Mouse (Mus musculus) brain, adult 2 months (tissue): ENCODE data around the gene Ddx19a.

Experiments
- DNase-seq: peaks from one replicate; pipeline ENCODE4 v3.0.0; 2011; ENCODE audit warnings: low read depth, low spot score

Ddx19a gene

DNA sequence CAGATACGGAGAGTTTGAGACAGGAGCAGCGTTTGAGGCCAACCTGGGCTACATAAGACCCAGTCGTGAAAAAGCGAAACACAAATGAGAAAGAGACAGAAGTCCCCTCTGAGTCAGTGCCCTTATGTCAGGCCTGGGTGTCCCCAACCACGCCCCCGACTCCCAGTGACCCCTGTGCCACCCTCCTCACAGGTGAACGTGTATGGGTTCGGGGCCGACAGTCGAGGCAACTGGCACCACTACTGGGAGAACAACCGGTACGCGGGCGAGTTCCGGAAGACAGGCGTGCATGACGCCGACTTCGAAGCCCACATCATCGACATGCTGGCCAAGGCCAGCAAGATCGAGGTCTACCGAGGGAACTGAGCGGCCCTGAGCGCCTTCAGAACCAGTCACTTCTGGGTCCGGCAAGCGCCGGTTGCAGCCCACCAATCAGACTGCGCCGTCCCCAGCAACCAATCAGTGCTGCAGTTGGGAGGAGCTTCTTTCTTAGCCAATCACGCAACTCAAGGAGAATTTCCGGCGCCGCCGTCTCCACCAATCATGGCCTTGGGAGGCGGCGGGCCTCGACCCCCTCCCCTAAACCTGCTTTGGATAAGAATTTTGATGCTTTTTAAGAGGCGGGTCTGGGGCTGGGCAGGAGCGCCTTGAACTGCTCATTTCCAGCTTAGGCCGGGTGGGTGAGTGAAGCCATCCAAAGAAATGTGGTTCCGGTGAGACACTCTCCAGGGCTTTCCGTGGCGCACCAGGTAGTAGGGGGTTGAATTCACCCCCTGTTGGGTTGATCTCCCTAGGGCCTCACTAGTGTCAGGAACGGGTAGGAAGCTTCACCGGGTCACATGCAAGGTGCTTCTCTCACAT lies 27.5 kb downstream of the Ddx19a start:
- peak; percentile 97 for DNase-seq

DNA sequence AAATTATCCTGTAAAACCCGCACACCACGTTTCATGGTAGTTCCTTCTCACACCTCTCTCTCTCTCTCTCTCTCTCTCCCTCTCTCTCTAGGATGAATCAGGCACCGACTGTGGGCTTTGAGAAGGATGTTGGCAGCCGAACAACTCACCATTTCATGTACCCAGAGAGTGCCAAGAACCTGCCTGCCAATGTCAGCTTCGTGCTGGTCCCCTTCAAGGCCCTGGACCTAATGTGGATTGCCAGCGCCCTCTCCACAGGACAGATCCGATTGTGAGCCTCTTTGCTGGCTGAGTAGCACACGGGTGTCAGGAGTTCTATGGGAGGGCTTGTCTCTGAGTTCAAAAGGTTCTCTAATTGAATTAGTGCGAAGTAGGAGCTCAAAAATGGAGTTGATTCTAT lies 30.3 kb downstream of the Ddx19a start:
- peak; percentile 93 for DNase-seq

DNA sequence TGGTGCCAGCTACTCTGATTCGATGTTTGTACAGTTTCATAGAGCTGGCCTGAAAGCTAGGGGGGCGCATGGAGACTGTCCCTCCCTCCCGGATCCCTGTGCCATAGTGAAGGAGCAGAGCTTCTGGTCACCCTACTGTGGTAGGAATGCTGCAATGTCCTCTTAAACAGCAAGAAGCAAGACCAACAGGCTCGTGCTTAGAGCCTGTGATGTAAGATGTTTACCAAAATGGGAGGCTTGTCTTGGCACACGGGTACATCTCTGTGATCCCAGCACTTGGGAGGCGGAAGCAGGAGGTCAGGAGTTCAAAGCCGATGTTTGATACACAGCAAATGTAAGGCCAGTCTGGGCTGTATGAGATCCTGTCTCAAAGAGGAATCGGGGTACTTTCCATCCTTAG lies 31.0 kb downstream of the Ddx19a start:
- DNase-seq = no peak

DNA sequence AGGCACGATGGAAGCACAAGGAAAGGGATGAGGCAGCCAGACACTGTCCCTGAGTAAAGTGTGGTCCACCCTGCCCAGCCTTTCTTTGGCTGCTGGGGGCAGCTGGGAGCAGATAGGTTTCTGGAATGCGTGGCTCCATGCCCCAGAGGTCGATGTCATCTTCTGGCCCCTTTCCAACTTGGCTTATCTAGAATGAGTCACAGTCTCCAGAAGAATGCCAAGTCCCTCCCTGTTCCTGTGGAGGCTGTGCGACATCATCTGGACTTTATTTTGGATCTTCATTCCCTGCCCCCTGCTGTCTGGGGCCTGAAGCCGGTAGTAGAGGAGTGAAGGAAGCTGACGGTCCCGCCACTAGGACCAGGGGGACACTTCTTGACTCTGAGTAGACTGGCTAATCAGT lies 32.0 kb downstream of the Ddx19a start:
- peak; percentile 95 for DNase-seq

DNA sequence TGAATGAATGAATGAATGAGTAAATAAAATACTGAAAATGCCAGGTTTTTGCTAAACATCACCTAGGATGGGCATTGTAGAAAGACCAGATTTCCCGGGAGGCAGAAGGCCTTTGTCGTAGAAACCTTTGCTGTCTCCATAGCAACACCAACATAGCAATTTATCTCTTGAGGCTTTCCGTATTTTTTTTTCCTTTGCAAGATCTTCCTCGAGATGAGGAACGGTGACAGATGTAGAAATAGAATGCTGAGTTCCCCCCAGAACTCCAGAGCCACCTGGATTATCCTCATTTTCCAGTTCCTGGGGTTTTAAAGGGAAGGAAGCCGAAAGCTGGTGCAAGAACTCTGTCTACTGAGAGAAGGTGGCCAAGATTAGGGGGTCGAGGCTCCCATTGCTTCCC lies 32.9 kb downstream of the Ddx19a start:
- DNase-seq = peak; percentile 69

DNA sequence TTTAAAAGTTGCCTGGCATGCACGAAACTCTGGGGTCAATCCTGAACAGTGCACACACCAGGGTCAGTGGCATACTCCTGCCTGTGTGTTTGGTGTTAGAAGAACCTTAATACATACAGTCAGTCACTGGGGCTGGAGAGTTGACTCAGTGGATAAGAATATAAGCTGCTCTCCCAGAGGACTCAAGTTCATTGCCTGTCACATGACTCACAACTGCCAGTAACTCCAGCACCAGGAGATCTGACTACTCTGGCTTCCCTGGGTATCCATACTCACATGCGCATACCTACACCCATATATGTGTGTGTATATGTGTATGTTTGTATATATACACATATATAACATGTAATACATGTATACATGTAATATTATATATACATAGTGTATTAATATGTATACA lies 34.5 kb downstream of the Ddx19a start:
- no peak for DNase-seq

DNA sequence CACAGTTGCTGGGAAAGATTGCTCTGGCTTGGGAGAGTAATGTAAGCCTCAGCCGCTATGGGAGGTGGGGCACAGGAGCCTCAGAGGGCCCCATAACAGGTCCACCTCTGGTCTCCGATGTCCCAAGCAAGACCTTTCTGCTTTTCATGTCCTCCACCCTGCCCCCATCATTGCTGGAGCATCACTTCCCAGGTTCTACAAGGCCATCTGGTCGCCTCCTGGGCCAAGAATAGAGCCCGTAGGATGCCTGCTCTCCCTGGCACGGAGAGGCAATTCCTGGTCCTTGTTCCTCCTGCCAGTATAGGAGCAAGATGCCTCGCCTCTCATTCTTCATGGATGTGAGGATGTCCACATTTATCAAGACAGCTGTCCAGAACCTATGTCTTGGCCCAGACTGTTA lies 37.7 kb downstream of the Ddx19a start:
- peak; percentile 98 for DNase-seq

DNA sequence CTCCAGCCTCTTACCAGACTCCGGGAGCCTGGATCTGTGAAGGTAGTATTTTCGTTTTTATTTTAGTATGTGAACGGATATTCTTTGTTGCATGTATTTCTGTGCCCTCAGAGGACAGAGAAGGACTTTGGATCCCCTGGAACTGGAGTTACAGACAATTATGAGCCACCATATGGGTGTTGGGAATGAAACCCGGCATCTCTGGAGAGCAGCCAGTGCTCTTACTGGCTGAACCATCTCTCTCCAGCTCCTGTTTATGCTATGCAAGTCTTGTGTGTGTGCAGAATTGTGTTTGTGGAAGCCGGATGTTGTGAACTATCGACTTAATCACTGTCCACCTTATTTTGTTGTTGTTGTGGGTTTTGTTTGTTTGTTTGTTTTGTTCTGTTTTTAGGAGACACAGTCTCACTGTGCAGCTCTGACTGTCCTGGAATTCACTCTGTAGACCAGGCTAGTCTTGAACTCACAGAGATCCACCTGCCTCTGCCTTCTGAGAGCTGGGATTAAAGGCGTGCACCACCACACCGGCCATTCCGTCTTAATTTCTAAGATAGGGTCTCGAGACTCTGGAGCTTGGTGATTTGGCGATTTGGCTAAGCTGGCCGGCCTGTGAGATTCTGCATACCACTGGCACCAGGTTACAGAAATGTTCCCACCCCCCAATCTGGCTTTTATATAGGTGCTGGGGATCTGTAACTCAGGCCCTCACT lies 38.4 kb downstream of the Ddx19a start:
- peak; percentile 97 for DNase-seq

DNA sequence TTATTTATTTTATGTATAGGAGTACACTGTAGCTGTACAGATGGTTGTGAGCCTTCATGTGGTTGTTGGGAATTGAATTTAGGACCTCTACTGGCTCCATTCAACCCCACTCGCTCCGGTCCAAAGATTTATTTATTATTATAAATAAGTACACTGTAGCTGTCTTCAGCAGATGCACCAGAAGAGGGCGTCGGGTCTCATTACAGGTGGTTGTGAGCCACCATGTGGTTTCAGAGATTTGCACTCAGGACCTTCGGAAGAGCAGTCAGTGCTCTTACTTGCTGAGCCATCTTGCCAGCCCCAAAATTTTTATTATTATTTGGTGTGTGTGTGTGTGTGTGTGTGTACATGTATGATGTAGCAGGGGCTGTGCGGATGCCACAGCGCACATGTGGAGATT lies 39.0 kb downstream of the Ddx19a start:
- DNase-seq = peak; percentile 63

DNA sequence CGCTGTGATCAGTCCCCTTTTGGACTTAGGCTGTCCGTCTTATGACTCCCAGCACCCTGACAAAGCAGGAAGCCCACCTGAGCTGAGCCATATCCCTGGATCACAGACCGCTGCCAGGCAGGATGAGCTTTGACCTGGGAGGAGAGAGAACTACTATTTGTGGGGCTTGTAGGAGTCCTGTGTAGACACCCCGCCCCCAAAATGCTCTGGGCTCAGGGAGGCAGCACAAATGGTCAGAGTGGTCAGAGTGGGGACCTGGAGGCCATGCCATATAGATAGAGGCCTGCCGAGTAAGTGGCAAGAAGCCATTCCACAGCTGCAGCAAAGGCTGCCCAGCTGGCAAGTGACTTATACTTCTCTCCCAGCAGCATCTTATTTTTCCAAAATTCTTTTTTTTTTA lies 39.5 kb downstream of the Ddx19a start:
- DNase-seq = peak; percentile 32

DNA sequence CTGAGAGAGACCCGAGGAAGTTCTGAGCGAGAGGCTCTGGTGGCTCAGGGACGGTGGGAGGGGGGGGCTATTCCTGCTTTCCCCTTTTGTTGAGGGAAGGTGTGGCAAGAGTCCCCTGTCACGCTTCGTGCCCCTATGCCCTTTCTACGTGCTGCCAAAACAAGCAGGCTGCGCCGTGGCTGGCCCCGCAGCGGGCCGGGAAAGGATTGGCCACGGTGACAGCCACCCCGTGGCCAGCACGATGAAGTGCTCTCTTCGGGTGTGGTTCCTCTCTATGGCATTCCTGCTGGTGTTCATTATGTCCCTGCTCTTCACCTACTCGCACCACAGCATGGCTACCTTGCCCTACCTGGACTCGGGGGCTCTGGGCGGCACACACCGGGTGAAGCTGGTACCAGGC lies 40.1 kb downstream of the Ddx19a start:
- peak; percentile 86 for DNase-seq

DNA sequence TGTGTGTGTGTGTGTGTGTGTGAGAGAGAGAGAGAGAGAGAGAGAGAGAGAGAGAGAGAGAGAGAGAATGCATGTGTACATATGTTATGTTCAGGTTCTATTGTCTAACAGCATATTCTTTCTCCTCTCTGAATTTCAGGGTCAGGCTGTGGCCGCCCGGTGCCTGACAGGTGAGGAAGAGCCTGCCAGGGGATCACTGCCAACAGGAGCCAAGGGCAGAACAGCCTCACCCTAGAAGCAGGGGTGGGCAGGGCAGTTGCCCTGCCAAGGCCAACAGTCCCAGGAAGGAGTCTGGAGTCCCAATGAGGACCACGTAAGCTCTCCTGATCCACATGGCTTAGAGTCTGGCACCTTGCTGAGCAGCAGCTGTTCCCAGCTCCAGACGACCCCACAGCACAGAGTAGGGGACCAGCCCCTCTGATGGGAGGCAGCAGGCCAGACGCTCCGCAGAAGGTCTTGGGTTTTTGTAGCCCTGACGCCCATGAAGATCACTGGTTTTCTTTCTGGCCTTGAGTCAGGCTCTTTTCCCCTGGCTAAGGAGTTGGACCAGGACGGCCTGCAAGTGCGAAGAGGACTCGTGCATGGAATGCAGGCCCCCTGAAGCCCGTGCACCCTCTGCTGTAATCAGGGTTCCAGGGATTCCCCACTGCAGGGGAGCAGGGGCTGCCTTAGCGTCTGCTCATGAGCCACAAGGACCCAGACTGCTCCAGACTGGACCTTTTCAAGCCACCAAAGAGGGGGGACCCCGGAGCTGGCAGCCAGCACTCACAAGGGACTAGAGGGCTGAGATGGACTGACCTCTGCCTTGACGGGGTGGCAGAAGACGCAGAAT lies 40.8 kb downstream of the Ddx19a start:
- peak; percentile 79 for DNase-seq

DNA sequence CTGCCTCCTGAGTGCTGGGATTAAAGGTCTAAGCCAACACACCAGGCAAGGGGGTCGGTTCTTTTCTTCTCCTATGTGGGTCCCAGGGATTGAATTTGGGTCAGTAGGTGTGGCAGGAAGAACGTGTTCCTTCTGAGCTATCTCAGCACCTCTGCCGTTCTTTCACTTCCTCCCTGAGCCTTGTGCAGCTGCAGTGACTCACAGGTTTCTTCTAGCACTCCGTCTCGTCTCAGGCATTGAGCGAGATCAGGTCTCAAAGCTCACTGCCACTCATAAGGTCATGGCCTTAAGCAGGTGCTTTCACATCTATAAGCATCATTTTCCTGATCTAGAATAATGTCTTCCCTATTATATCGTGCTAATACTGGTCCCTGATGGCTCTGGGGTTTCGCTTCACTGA lies 42.8 kb downstream of the Ddx19a start:
- DNase-seq = peak; percentile 42

DNA sequence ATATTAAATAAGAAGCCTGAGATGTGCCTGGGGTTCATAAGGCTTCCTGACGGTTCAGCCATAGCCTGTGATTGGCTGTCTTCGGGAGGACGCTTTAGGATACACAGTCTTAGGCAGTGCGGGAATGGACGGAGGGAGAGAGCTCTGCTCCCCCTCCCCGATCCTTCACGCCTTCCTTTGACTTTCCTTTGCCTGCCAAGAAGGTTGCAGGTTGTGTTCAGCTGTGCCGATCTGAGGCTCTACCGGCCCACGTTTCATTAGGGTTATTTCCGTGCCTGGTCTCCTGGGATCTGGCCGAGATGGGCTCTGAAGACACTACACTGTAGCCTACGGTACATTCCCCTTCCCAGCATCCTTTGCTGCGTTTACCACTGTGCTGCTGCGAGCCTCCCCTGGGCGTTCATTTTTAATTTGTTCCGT lies 47.5 kb downstream of the Ddx19a start:
- DNase-seq = peak; percentile 75

DNA sequence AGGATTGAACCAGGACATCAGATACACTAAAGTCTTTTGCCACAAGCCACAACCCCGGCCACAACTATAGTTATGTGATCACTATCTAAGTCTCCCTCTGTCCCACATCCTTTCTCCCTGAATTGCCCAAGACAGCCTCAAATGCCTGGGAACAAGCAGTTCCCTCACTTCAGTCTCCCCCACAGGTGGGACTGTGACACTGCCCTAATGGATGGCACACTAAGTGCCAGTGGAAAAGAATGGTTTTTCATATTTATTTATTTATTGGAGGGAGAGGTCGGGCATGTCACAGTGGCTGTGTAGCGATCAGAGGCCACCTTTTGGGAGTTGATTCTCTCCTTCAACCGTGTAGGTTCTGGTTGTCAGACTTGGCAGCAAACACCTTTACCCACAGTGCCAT lies 51.9 kb downstream of the Ddx19a start:
- no peak for DNase-seq

DNA sequence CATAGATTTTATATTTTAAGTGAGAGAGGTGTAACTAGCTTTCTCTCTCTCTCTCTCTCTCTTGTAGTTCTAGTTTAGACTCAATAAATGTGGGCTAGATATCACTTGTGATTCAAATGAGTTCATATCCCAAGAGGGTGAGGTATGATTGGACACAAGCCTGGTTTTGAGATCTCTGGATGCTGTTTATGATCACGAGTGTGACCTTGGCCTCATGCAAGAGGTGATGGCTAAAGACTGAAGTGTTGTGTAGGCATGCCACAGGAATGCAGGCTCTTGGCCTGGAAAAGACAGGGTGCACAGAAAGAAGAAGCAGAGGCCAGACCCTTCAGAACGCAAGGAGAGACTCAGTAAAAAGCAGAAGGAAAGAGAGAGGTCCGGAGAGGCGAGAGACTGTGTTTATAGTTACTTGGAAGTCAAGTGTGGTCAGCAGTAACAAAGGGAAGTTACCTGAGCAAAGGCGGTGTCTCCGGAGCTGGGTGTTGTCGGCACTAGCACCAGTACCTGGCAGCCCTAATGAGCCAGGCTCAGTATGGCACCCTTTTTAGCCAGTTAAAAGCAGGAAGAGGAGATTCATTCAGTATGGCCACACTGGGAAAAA lies 53.2 kb downstream of the Ddx19a start:
- no peak for DNase-seq

DNA sequence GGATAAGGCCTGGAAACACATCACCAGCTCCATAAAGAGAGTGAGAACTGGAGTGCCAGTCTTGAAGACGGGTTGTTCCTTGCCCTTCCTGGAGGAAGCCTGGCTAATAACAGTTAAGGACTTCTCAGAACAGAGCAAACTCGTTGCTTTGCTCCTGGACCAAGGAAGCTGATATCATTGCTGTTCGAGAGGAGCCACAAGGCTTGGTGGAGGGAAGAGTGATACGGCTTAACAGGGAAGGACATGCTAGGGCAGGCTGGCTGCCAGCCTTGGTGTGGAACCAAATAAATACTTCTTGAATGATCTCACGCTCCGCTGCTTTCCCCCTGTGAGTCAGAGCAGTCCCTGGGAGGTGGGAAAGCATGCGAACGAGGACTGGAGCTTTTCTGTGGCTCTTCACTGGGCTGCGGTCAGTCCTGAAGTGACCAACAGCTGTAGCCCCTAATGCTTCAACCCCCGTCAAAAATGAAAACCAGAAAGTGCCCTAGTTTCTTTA lies 56.1 kb downstream of the Ddx19a start:
- peak; percentile 94 for DNase-seq

DNA sequence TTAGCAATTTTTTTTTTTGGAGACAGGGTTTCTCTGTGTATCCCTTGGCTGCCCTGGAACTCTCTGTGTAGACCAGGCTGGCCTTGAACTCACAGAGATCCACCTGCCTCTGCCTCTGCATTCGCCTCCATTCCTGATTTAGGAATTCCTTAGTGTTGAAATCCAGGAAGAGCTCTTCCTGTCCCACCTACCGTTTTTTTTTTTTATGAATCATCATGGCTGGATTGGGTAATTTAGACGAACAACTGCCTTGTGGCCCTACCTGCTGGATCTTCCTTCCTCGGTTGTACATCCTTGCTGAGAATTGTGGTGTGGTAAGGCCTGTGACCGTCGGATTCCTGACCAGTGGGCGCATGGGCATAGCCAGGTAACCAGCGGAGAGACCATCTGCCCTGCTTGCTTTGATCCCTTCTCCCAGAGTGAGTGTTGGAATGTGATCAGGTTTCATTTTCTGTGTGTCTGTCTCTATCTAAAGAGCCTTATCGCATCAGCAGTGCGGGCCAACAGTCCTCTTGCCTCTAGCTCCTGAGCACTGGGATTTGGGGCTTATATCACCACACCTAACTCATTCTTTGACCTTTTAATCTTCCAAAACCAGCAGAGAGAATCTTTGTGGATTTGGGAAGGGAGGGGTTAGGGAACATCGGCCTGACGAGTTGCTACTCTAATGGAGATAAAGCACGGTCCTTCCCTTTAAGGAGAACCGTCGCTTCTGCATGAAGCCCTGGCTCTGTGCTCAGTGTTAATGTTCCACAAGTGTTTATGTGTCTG lies 56.7 kb downstream of the Ddx19a start:
- DNase-seq = peak; percentile 96

DNA sequence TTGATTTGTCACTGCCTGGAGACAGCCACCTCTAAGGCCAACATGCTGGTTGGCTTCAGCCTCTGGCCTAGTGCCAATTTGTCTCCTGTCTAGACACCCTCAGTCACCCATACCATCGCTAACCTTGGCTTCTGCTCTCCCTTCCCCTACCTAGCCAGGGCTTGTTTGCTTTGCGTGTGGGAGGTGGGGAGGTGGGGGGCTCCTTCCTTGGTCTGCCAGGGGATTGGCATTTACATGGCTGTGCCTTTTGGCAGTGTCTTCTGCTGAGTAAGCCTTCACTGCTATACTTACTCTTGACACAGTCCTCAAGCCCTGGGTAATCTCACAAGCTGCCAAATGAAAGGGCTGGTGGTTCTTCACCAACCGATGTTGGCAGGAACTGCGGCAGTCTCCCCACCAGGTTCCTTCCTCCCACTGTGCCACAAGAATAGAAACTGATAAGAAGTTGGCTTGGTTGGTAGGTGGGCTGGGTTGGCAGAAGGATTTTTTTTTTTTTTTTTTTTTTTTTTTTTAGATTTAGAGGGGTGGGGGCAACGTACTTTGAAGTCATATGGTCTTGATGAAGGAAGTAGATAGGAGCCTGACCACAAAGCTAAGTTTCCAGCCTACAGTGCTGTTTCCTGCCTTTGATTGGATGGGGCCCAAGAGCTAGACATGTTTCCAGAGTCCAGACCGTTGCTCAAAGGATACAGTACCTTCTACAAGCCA lies 58.6 kb downstream of the Ddx19a start:
- DNase-seq = peak; percentile 96

DNA sequence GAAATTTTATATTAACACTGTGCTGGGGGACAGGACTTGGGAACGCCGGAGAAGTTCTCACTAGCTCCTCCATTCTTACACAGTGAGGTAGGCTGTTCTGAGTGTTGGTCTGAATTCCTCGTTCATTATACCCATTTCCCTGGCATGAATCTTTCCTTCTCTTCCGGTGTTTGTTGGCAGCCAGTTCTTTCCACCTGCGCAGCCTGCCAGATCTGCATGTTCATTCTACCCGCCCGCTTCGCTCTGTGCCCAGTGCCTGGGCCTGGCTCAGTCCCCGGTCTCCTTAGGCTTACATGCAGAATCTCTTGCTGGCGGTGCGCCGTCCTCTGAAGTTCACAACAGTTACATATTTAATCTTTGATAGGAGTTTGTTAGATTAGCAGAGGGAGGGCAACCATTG lies 61.4 kb downstream of the Ddx19a start:
- DNase-seq = peak; percentile 86
